Mouse (Mus musculus): ENCODE data around the gene Serpina16. TPM values are rescaled to one million over a fixed set of nuclear protein-coding genes. Genes with fewer than 3 reads are reported as not detected.
"Not testable (repeated sequence)": the region's sequence is repeated elsewhere in the genome, so short reads cannot be mapped to it uniquely, and the experiment has no call there.

Gene Serpina16
- total and polyA plus RNA-seq, 3 experiments, result not detected

GRCm38 (mm10) chr12:103681739-103682138 lies 5.8 kb upstream of the Serpina16 start:
- no peak for DNase-seq (ENCODE audit: low spot score)
- no peaks in the 10 kb centered on the region for H3K4me1 ChIP-seq (ENCODE audit: insufficient read depth, low read depth, low read length)
- H3K36me3 ChIP-seq (replicated peaks), result no peaks in the 10 kb centered on the region
- TF ChIP-seq CTCF (IDR thresholded peaks at IDR 0.05; ENCODE audit: low read depth, low read length) (no peak), GATA1 (IDR thresholded peaks at IDR 0.05; ENCODE audit: borderline replicate concordance, low read length) (no peak), TAL1 (conservative IDR thresholded peaks at IDR 0.05; ENCODE audit: low read depth, low read length) (no peak)
- H3K27me3 ChIP-seq (ENCODE audit: insufficient read depth, low read length), result no peaks in the 10 kb centered on the region
- no peak overlapping the region for H3K4me3 ChIP-seq (ENCODE audit: low read depth, low read length)
- H3K9me3 ChIP-seq (replicated peaks), result peaks cover 66% of the 10 kb centered on the region
- no peak for ATAC-seq (ENCODE audit: extremely low read depth, insufficient number of reproducible peaks, low FRiP score, poor library complexity, severe bottlenecking)

DNA sequence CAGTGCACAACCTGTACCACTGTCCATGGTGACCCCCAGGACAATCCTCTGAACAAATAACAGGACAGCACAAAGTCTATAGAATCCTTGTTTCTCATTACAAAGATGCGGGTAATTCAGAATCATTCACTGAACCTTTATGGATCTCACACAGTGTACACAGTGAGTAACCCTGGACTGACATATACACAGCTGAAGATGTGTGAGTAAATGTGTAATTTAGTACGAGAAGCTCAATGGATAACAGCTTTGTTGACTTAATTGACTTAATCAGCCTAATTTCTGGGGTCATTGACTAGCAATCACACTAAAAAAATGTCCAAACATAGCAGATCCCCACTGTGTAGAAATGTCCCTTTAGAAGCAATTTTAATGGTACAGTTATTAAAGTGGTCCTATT lies 5.2 kb upstream of the Serpina16 start:
- Histone ChIP-seq H3K4me3 (ENCODE audit: low read depth, low read length) (no peak overlapping the region), H3K9me3 (replicated peaks) (peaks cover 66% of the 10 kb centered on the region), H3K27me3 (ENCODE audit: insufficient read depth, low read length) (no peaks in the 10 kb centered on the region), H3K36me3 (replicated peaks) (no peaks in the 10 kb centered on the region), H3K4me1 (ENCODE audit: insufficient read depth, low read depth, low read length) (no peaks in the 10 kb centered on the region)
- ATAC-seq (ENCODE audit: extremely low read depth, insufficient number of reproducible peaks, low FRiP score, poor library complexity, severe bottlenecking), result no peak
- TF ChIP-seq CTCF (IDR thresholded peaks at IDR 0.05; ENCODE audit: low read depth, low read length) (no peak), GATA2 (IDR thresholded peaks at IDR 0.05; ENCODE audit: borderline replicate concordance, low read depth, low read length) (no peak), GATA1 (IDR thresholded peaks at IDR 0.05; ENCODE audit: borderline replicate concordance, low read length) (no peak), TAL1 (conservative IDR thresholded peaks at IDR 0.05; ENCODE audit: low read depth, low read length) (no peak), POLR2AphosphoS5 (IDR thresholded peaks at IDR 0.05; ENCODE audit: insufficient replicate concordance, low read depth, low read length) (no peak)
- no peak for DNase-seq (ENCODE audit: low spot score)

- ATAC-seq (ENCODE audit: extremely low read depth, insufficient number of reproducible peaks, low FRiP score, poor library complexity, severe bottlenecking); H3K4me3 ChIP-seq (ENCODE audit: low read depth, low read length); DNase-seq (ENCODE audit: low spot score); H3K36me3 ChIP-seq (replicated peaks); H3K4me1 ChIP-seq (ENCODE audit: insufficient read depth, low read depth, low read length); H3K27me3 ChIP-seq (ENCODE audit: insufficient read depth, low read length): not testable (repeated sequence)
- peaks cover 65% of the 10 kb centered on the region for H3K9me3 ChIP-seq (replicated peaks)
Measured at GRCm38 (mm10) chr12:103679853-103680252, 3.9 kb upstream of the Serpina16 start.

- ATAC-seq (ENCODE audit: extremely low read depth, insufficient number of reproducible peaks, low FRiP score, poor library complexity, severe bottlenecking) (no peak), DNase-seq (ENCODE audit: low spot score) (no peak)
- Histone ChIP-seq H3K36me3 (replicated peaks) (no peaks in the 10 kb centered on the region), H3K4me3 (ENCODE audit: low read depth, low read length) (no peak overlapping the region), H3K9me3 (replicated peaks) (peaks cover 82% of the 10 kb centered on the region), H3K4me1 (ENCODE audit: insufficient read depth, low read depth, low read length) (no peaks in the 10 kb centered on the region), H3K27me3 (ENCODE audit: insufficient read depth, low read length) (no peaks in the 10 kb centered on the region)
- TF ChIP-seq POLR2AphosphoS5 (IDR thresholded peaks at IDR 0.05; ENCODE audit: insufficient replicate concordance, low read depth, low read length), result no peak
- no peak for TF ChIP-seq CTCF (IDR thresholded peaks at IDR 0.05; ENCODE audit: low read depth, low read length)
- TF ChIP-seq GATA1 (IDR thresholded peaks at IDR 0.05; ENCODE audit: borderline replicate concordance, low read length), result no peak
- no peak for TF ChIP-seq TAL1 (conservative IDR thresholded peaks at IDR 0.05; ENCODE audit: low read depth, low read length)
- no peak for TF ChIP-seq GATA2 (IDR thresholded peaks at IDR 0.05; ENCODE audit: borderline replicate concordance, low read depth, low read length)
Measured at GRCm38 (mm10) chr12:103673179-103673578, 2.8 kb downstream of the Serpina16 start.

- no peaks in the 10 kb centered on the region for H3K36me3 ChIP-seq (replicated peaks)
- H3K9me3 ChIP-seq (replicated peaks), result peaks cover 79% of the 10 kb centered on the region
- H3K27me3 ChIP-seq (ENCODE audit: insufficient read depth, low read length), result no peaks in the 10 kb centered on the region
- no peaks in the 10 kb centered on the region for H3K4me1 ChIP-seq (ENCODE audit: insufficient read depth, low read depth, low read length)
- ATAC-seq (ENCODE audit: extremely low read depth, insufficient number of reproducible peaks, low FRiP score, poor library complexity, severe bottlenecking) (no peak), DNase-seq (ENCODE audit: low spot score) (no peak)
- H3K4me3 ChIP-seq (ENCODE audit: low read depth, low read length), result no peak overlapping the region
- TF ChIP-seq CTCF (IDR thresholded peaks at IDR 0.05; ENCODE audit: low read depth, low read length) (no peak), GATA1 (IDR thresholded peaks at IDR 0.05; ENCODE audit: borderline replicate concordance, low read length) (no peak), POLR2AphosphoS5 (IDR thresholded peaks at IDR 0.05; ENCODE audit: insufficient replicate concordance, low read depth, low read length) (no peak), GATA2 (IDR thresholded peaks at IDR 0.05; ENCODE audit: borderline replicate concordance, low read depth, low read length) (no peak), TAL1 (conservative IDR thresholded peaks at IDR 0.05; ENCODE audit: low read depth, low read length) (no peak)
Measured at GRCm38 (mm10) chr12:103671483-103671882, 4.5 kb downstream of the Serpina16 start.

GRCm38 (mm10) chr12:103670964-103671363 lies 5.0 kb downstream of the Serpina16 start:
- Histone ChIP-seq H3K27me3 (ENCODE audit: insufficient read depth, low read length) (no peaks in the 10 kb centered on the region), H3K36me3 (replicated peaks) (no peaks in the 10 kb centered on the region), H3K4me3 (ENCODE audit: low read depth, low read length) (no peak overlapping the region), H3K9me3 (replicated peaks) (peaks cover 76% of the 10 kb centered on the region), H3K4me1 (ENCODE audit: insufficient read depth, low read depth, low read length) (no peaks in the 10 kb centered on the region)
- ATAC-seq (ENCODE audit: extremely low read depth, insufficient number of reproducible peaks, low FRiP score, poor library complexity, severe bottlenecking) (no peak), DNase-seq (ENCODE audit: low spot score) (no peak)
- no peak for TF ChIP-seq POLR2AphosphoS5 (IDR thresholded peaks at IDR 0.05; ENCODE audit: insufficient replicate concordance, low read depth, low read length)
- TF ChIP-seq CTCF (IDR thresholded peaks at IDR 0.05; ENCODE audit: low read depth, low read length), result no peak
- TF ChIP-seq TAL1 (conservative IDR thresholded peaks at IDR 0.05; ENCODE audit: low read depth, low read length), result no peak
- TF ChIP-seq GATA2 (IDR thresholded peaks at IDR 0.05; ENCODE audit: borderline replicate concordance, low read depth, low read length), result no peak

- no peak for DNase-seq (ENCODE audit: low spot score)
- Histone ChIP-seq H3K9me3 (replicated peaks) (peaks cover 73% of the 10 kb centered on the region), H3K36me3 (replicated peaks) (no peaks in the 10 kb centered on the region), H3K27me3 (ENCODE audit: insufficient read depth, low read length) (no peaks in the 10 kb centered on the region), H3K4me1 (ENCODE audit: insufficient read depth, low read depth, low read length) (no peaks in the 10 kb centered on the region), H3K4me3 (ENCODE audit: low read depth, low read length) (no peak overlapping the region)
- no peak for TF ChIP-seq GATA1 (IDR thresholded peaks at IDR 0.05; ENCODE audit: borderline replicate concordance, low read length)
- no peak for TF ChIP-seq CTCF (IDR thresholded peaks at IDR 0.05; ENCODE audit: low read depth, low read length)
- TF ChIP-seq GATA2 (IDR thresholded peaks at IDR 0.05; ENCODE audit: borderline replicate concordance, low read depth, low read length), result no peak
- no peak for TF ChIP-seq TAL1 (conservative IDR thresholded peaks at IDR 0.05; ENCODE audit: low read depth, low read length)
- TF ChIP-seq POLR2AphosphoS5 (IDR thresholded peaks at IDR 0.05; ENCODE audit: insufficient replicate concordance, low read depth, low read length), result no peak
- ATAC-seq (ENCODE audit: extremely low read depth, insufficient number of reproducible peaks, low FRiP score, poor library complexity, severe bottlenecking), result no peak
Measured at GRCm38 (mm10) chr12:103670344-103670743, 5.6 kb downstream of the Serpina16 start.

Measured in G1E (cell line).